Mouse (Mus musculus) thymus, adult 2 months (tissue): ENCODE data around the gene Mmadhc.

Experiments
- CTCF ChIP-seq: fragments of 200-500 bp; IDR thresholded peaks from 2 replicates; pipeline ENCODE4 v1.5.1; 2012; ENCODE audit warnings: mild to moderate bottlenecking, control low read depth, low read length, moderate library complexity, borderline replicate concordance; ENCODE audit not compliant: control insufficient read depth, poor library complexity, insufficient read depth; ENCODE audit errors: extremely low read depth
- POLR2A ChIP-seq: fragments of 200-500 bp; IDR thresholded peaks from 2 replicates; pipeline ENCODE4 v1.6.1; 2012; ENCODE audit warnings: mild to moderate bottlenecking, low read length, control low read depth, moderate library complexity; ENCODE audit not compliant: control insufficient read depth, poor library complexity, insufficient read depth; ENCODE audit errors: extremely low read depth

DNA sequence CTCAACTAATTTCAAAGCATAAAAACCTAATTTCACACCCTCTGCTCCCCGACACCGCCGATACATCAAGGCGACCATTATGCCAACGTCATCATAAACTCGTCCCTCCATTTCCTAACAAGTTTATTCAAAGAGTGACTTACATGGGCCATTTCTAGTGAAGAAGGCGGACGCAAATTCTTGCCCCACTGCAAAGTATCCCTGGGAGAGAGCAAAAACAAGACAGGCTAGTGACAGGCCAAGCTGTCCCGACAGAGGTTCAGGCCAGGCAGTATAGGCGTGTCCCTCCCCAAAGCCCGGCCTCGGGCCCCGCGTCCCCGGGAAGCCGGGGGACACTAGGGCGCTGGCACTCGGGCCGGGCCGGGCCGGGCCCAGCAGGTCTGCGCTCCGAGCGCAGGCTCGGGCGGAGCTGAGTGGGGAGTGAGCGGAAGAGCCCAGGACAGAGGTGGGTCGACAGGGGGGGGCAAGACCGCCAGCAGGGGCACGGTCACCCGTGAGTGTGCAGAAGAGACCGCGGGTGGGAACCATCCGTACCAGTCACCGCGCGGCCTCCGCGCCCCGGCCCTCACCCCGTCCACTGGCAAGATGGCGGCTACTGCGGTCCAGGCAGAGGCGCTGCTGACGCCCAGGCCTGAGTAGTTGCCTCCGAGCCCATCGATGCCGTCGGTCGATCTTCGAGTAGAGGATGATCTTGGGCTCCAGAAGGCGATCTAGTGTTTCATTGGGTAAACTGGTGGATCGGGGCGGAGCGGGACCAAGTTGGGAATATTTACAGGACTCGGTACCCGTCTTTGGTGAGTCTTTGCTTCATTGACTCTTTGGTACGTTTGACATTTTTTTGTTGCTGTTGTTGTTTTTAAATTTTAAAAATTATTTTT, at the start of gene Mmadhc:
- TF ChIP-seq CTCF = 0 out of 2 replicates have a peak, but pooled peaks have one; percentile 26
- TF ChIP-seq POLR2A = peak; percentile 70; the same call in 1 of the 2 replicates
